Mouse (Mus musculus) brain, embryonic 14.5 days (tissue): ENCODE measurements at regions not wholly inside any gene's neighbourhood (a gene's known extent, or its start where the extent isn't known, plus 50 kb on each side); places are given as distances from the start of the nearest gene placed in this dataset.

Experiments used
- CTCF ChIP-seq: fragments of 200-500 bp; IDR thresholded peaks from 2 replicates; pipeline ENCODE4 v1.5.1; 2012; ENCODE audit warnings: inconsistent platforms, mild to moderate bottlenecking, moderate library complexity, borderline replicate concordance; ENCODE audit not compliant: insufficient read depth, insufficient read length; ENCODE audit errors: extremely low read depth
- POLR2A ChIP-seq: fragments of 200-500 bp; IDR thresholded peaks from 2 replicates; pipeline ENCODE4 v1.6.1; 2012; ENCODE audit warnings: mild to moderate bottlenecking, inconsistent platforms, borderline replicate concordance; ENCODE audit not compliant: poor library complexity, insufficient read depth, insufficient read length, severe bottlenecking; ENCODE audit errors: extremely low read depth

- no peak for TF ChIP-seq POLR2A
- TF ChIP-seq CTCF = no peak
Observed at GRCm38 (mm10) chr4:34315848-34316247, 234.9 kb upstream of the Akirin2 start.
